Mouse (Mus musculus): ENCODE measurements around the gene Krtap13.
"Not testable (repeated sequence)": the region's sequence is repeated elsewhere in the genome, so short reads cannot be mapped to it uniquely, and the experiment has no call there.

- not testable (repeated sequence) for TF ChIP-seq CTCF, EP300 (IDR thresholded peaks at IDR 0.05)
These were observed 7.1 kb upstream of the Krtap13 start, which contains the start of gene 2310034C09Rik for GRCm38 (mm10) chr16:88758547-88758946.

Measured in lung, postnatal 0 days (tissue).